Mouse (Mus musculus): ENCODE results near the gene Pmfbp1. TPM values are rescaled to one million over a fixed set of nuclear protein-coding genes. Genes with fewer than 3 reads are reported as not detected.

Pmfbp1 gene
- polyA plus RNA-seq, 1 experiment from 2014 or later, result not detected

- no peaks in the 10 kb centered on the region for H3K27me3 ChIP-seq
- peaks cover 41% of the 10 kb centered on the region for H3K36me3 ChIP-seq
- peaks cover 10% of the 10 kb centered on the region for H3K4me1 ChIP-seq
- peak overlapping the region; percentile 96 for H3K4me3 ChIP-seq (replicated peaks)
- peak overlapping the region; percentile 95 for H3K27ac ChIP-seq (replicated peaks)
- peak overlapping the region; percentile 85 for H3K4me2 ChIP-seq (replicated peaks)
- ATAC-seq (ENCODE audit: insufficient number of reproducible peaks, low FRiP score, low TSS enrichment, low read depth), result no peak
- peak overlapping the region; percentile 97 for H3K9ac ChIP-seq
- no peaks in the 10 kb centered on the region for H3K9me3 ChIP-seq (replicated peaks)
- WGBS, result 6% methylated on average over 10 of the region's 10 CpGs
These were observed 70.9 kb downstream of the Pmfbp1 start for GRCm38 (mm10) chr8:109564766-109565165.

GRCm38 (mm10) chr8:109565498-109566333 lies 71.9 kb downstream of the Pmfbp1 start, which contains the start of the genes Dhx38 and Txnl4b:
Gene Dhx38 (minus strand): TSS chr8:109565861.
Gene Txnl4b (plus strand): TSS chr8:109565892.
- under 1% methylated on average over 52 of the region's 52 CpGs for WGBS
- Histone ChIP-seq H3K27me3 (no peaks in the 10 kb centered on the region), H3K4me2 (replicated peaks) (peak within 1 kb of the TSS; percentile 85), H3K4me1 (peaks cover 10% of the 10 kb centered on the region), H3K9ac (peak within 1 kb of the TSS; percentile 97), H3K4me3 (replicated peaks) (peak within 1 kb of the TSS; percentile 96), H3K27ac (replicated peaks) (peak within 1 kb of the TSS; percentile 95), H3K36me3 (peaks cover 37% of the 10 kb centered on the region), H3K9me3 (replicated peaks) (no peaks in the 10 kb centered on the region)
- peak; percentile 100 for ATAC-seq (ENCODE audit: insufficient number of reproducible peaks, low FRiP score, low TSS enrichment, low read depth)

GRCm38 (mm10) chr8:109571139-109571538 lies 77.3 kb downstream of the Pmfbp1 start:
- H3K27ac ChIP-seq (replicated peaks), result no peak overlapping the region
- peaks cover 5% of the 10 kb centered on the region for H3K4me1 ChIP-seq
- peaks cover 19% of the 10 kb centered on the region for H3K36me3 ChIP-seq
- no peaks in the 10 kb centered on the region for H3K27me3 ChIP-seq
- 88% methylated on average over 12 of the region's 12 CpGs for WGBS
- ATAC-seq (ENCODE audit: insufficient number of reproducible peaks, low FRiP score, low TSS enrichment, low read depth), result no peak
- no peak overlapping the region for H3K4me3 ChIP-seq (replicated peaks)
- H3K4me2 ChIP-seq (replicated peaks), result no peak overlapping the region
- no peak overlapping the region for H3K9ac ChIP-seq
- no peaks in the 10 kb centered on the region for H3K9me3 ChIP-seq (replicated peaks)

- ATAC-seq (ENCODE audit: insufficient number of reproducible peaks, low FRiP score, low TSS enrichment, low read depth), result no peak
- H3K27me3 ChIP-seq, result no peaks in the 10 kb centered on the region
- H3K9ac ChIP-seq, result no peak overlapping the region
- H3K36me3 ChIP-seq, result no peaks in the 10 kb centered on the region; the same call in 1 of the 2 replicates
- no peaks in the 10 kb centered on the region for H3K4me1 ChIP-seq
- WGBS, result 74% methylated on average over 4 of the region's 4 CpGs
- H3K4me3 ChIP-seq (replicated peaks), result no peak overlapping the region
- no peak overlapping the region for H3K4me2 ChIP-seq (replicated peaks)
- no peaks in the 10 kb centered on the region for H3K9me3 ChIP-seq (replicated peaks)
- no peak overlapping the region for H3K27ac ChIP-seq (replicated peaks)
These were observed 82.5 kb downstream of the Pmfbp1 start for GRCm38 (mm10) chr8:109576311-109576710.

- Histone ChIP-seq H3K9ac (no peak within 1 kb of the TSS), H3K4me1 (no peaks in the 10 kb centered on the region), H3K36me3 (no peaks in the 10 kb centered on the region), H3K4me2 (replicated peaks) (no peak within 1 kb of the TSS), H3K27ac (replicated peaks) (no peak within 1 kb of the TSS), H3K9me3 (replicated peaks) (no peaks in the 10 kb centered on the region), H3K27me3 (no peaks in the 10 kb centered on the region), H3K4me3 (replicated peaks) (no peak within 1 kb of the TSS)
- WGBS, result 57% methylated on average over 8 of the region's 8 CpGs
- no peak for ATAC-seq (ENCODE audit: insufficient number of reproducible peaks, low FRiP score, low TSS enrichment, low read depth)
These were observed 85.1 kb downstream of the Pmfbp1 start, which contains the start of gene Hp for GRCm38 (mm10) chr8:109578900-109579301. Gene Hp (minus strand): TSS chr8:109579172.

- Histone ChIP-seq H3K4me3 (replicated peaks) (no peak overlapping the region), H3K4me1 (no peaks in the 10 kb centered on the region), H3K9ac (no peak overlapping the region), H3K4me2 (replicated peaks) (no peak overlapping the region), H3K36me3 (no peaks in the 10 kb centered on the region), H3K9me3 (replicated peaks) (no peaks in the 10 kb centered on the region), H3K27ac (replicated peaks) (no peak overlapping the region), H3K27me3 (no peaks in the 10 kb centered on the region)
- ATAC-seq (ENCODE audit: insufficient number of reproducible peaks, low FRiP score, low TSS enrichment, low read depth), result no peak
- WGBS, result 85% methylated on average over 4 of the region's 4 CpGs
These were observed 90.5 kb downstream of the Pmfbp1 start for GRCm38 (mm10) chr8:109584293-109584692.

GRCm38 (mm10) chr8:109584830-109585229 lies 91.0 kb downstream of the Pmfbp1 start:
- H3K4me1 ChIP-seq, result no peaks in the 10 kb centered on the region
- no peak overlapping the region for H3K4me2 ChIP-seq (replicated peaks)
- WGBS, result 84% methylated on average over 3 of the region's 3 CpGs
- H3K27me3 ChIP-seq, result no peaks in the 10 kb centered on the region
- H3K9ac ChIP-seq, result no peak overlapping the region
- no peaks in the 10 kb centered on the region for H3K9me3 ChIP-seq (replicated peaks)
- no peak for ATAC-seq (ENCODE audit: insufficient number of reproducible peaks, low FRiP score, low TSS enrichment, low read depth)
- no peak overlapping the region for H3K4me3 ChIP-seq (replicated peaks)
- no peak overlapping the region for H3K27ac ChIP-seq (replicated peaks)
- H3K36me3 ChIP-seq, result no peaks in the 10 kb centered on the region

- Histone ChIP-seq H3K4me3 (replicated peaks) (no peak overlapping the region), H3K4me1 (no peaks in the 10 kb centered on the region), H3K9ac (no peak overlapping the region), H3K27ac (replicated peaks) (no peak overlapping the region), H3K27me3 (no peaks in the 10 kb centered on the region), H3K36me3 (no peaks in the 10 kb centered on the region), H3K9me3 (replicated peaks) (no peaks in the 10 kb centered on the region), H3K4me2 (replicated peaks) (no peak overlapping the region)
- ATAC-seq (ENCODE audit: insufficient number of reproducible peaks, low FRiP score, low TSS enrichment, low read depth), result no peak
These were observed 91.8 kb downstream of the Pmfbp1 start for GRCm38 (mm10) chr8:109585652-109586051.

GRCm38 (mm10) chr8:109586972-109587504 lies 93.2 kb downstream of the Pmfbp1 start:
- Histone ChIP-seq H3K27me3 (no peaks in the 10 kb centered on the region), H3K4me1 (no peaks in the 10 kb centered on the region), H3K4me2 (replicated peaks) (no peak overlapping the region), H3K9me3 (replicated peaks) (no peaks in the 10 kb centered on the region), H3K36me3 (peaks cover 5% of the 10 kb centered on the region), H3K9ac (no peak overlapping the region), H3K4me3 (replicated peaks) (no peak overlapping the region), H3K27ac (replicated peaks) (no peak overlapping the region)
- ATAC-seq (ENCODE audit: insufficient number of reproducible peaks, low FRiP score, low TSS enrichment, low read depth), result peak; percentile 19; the same call in 1 of the 2 replicates
- 54% methylated on average over 7 of the region's 7 CpGs for WGBS

GRCm38 (mm10) chr8:109590901-109591300 lies 97.1 kb downstream of the Pmfbp1 start:
- Histone ChIP-seq H3K4me3 (replicated peaks) (no peak overlapping the region), H3K36me3 (peaks cover 38% of the 10 kb centered on the region), H3K4me1 (no peaks in the 10 kb centered on the region), H3K27ac (replicated peaks) (no peak overlapping the region), H3K27me3 (no peaks in the 10 kb centered on the region), H3K9ac (no peak overlapping the region), H3K4me2 (replicated peaks) (no peak overlapping the region), H3K9me3 (replicated peaks) (no peaks in the 10 kb centered on the region)
- WGBS, result 83% methylated on average over 9 of the region's 9 CpGs
- ATAC-seq (ENCODE audit: insufficient number of reproducible peaks, low FRiP score, low TSS enrichment, low read depth), result no peak

GRCm38 (mm10) chr8:109591367-109591766 lies 97.5 kb downstream of the Pmfbp1 start:
- H3K9me3 ChIP-seq (replicated peaks), result no peaks in the 10 kb centered on the region
- WGBS, result 87% methylated on average over 3 of the region's 3 CpGs
- H3K9ac ChIP-seq, result no peak overlapping the region
- H3K36me3 ChIP-seq, result peaks cover 38% of the 10 kb centered on the region
- H3K4me3 ChIP-seq (replicated peaks), result no peak overlapping the region
- no peaks in the 10 kb centered on the region for H3K4me1 ChIP-seq
- H3K27me3 ChIP-seq, result no peaks in the 10 kb centered on the region
- H3K4me2 ChIP-seq (replicated peaks), result no peak overlapping the region
- no peak for ATAC-seq (ENCODE audit: insufficient number of reproducible peaks, low FRiP score, low TSS enrichment, low read depth)
- H3K27ac ChIP-seq (replicated peaks), result no peak overlapping the region
